Mouse (Mus musculus) gonadal fat pad, adult 2 months (tissue): ENCODE results near the gene 5031439G07Rik. TPM values are rescaled to one million over a fixed set of nuclear protein-coding genes. Genes with fewer than 3 reads are reported as not detected.

Experiments
- DNase-seq: peaks from one replicate; pipeline ENCODE4 v3.0.0-alpha.2; 2012; ENCODE audit warnings: low read depth
- polyA plus RNA-seq: library from polyadenylated mRNA; depleted of rRNA; stranded (reverse); fragments of >200 nt; gene quantifications from 2 replicates; pipeline ENCODE4 v1.2.3, GENCODE M21; 2012

5031439G07Rik gene
- polyA plus RNA-seq, 1 experiment, result 18.6 TPM

DNA sequence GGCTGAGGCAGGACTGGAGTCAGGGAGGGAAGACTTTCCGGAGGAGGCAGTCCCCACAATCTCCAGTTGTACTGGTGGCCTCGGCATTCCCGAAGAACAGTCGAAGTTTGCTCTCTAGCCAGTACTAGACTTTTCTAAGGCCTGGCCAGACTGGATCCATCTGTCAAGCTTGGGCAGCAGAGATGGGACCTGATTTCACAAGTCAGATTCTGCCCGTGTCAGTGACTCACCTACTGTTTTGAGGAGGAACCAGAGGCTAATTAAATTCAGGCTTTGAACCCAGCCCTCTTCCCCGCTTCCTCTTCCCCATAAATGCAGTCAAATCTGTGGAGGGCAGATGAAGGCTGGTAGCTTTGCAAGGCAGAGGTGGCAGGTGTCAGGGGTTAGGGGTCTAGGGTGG, 6.7 kb upstream of the 5031439G07Rik start:
- no peak for DNase-seq

GRCm38 (mm10) chr15:84994498-84994897, 6.1 kb upstream of the 5031439G07Rik start:
- no peak for DNase-seq

DNA sequence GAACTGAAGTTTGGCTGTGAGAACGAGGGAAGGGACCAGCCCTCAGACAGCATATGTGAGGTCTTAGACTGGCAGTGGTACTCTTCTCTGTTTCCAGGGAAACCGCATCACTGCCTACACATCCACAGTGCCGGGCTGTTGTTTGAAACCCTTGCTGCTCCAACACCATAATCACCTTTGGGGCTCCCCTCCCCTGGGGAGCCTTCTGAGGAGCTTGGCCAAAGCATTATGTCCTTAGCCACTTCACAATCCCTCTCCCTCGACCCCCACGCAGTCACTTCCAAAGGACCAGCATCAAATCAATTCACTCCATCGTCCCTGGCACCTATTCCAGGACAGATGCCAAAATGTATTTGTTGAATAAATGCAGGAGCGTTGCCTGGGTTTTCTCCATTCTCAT, 1.4 kb upstream of the 5031439G07Rik start:
- DNase-seq, result no peak

DNA sequence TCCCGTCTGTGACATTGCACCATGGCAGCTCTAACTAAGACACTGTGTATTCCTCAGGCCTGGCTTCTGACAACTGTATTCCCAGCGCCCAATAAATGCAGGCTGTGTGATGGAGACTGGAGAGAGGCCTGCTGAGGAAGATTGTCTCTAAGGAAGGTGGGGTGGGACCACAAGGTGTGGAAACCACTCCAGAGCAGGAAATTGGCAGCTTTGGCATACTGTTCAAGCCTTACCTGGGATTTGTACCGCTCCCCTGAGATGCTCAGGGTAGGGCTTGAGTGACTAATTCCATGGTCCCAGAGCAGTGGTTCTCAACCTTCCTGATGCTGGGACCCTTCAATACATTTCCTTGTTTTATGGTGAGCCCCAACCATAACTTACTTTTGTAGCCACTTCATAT, 747 bp upstream of the 5031439G07Rik start:
- DNase-seq, result no peak

DNA sequence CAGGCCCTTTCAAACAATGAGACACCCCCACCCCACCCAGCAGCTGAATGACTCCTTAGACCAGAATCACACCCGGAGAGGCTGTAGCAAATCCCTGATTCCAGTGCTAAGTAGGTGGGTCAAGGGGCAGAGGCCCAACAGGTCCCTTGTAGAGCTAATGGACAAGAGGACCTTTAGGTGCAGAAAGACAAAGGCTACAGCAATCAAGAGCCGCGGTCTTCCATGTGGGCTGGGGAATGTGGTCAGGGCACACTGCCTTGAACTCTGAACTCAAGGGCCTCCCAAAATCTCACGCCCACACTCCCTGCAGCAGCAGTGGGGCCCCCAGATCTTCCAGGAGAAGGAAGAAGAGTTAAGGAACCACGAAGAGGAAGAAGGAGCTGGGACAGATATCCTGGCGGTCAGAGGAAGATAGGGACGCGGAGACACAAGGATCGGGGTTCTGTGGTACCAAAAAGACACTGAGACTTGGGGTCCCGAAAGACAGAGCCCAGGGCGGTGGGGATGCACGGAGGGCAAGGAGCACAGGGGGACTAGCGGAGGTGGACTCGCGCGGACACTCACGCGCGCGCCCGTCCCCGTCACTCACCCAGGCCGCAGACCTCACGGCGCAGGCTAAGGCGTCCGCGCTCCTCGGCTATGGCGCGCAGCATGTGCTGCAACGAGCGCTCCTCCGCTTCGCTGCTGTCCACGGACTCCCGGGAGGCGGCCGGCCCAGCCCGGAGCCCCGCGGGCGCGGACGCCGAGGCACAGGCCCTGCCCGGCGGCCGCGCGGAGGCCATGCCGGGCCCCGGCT, 1.1 kb downstream of the 5031439G07Rik start:
- DNase-seq, result no peak

DNA sequence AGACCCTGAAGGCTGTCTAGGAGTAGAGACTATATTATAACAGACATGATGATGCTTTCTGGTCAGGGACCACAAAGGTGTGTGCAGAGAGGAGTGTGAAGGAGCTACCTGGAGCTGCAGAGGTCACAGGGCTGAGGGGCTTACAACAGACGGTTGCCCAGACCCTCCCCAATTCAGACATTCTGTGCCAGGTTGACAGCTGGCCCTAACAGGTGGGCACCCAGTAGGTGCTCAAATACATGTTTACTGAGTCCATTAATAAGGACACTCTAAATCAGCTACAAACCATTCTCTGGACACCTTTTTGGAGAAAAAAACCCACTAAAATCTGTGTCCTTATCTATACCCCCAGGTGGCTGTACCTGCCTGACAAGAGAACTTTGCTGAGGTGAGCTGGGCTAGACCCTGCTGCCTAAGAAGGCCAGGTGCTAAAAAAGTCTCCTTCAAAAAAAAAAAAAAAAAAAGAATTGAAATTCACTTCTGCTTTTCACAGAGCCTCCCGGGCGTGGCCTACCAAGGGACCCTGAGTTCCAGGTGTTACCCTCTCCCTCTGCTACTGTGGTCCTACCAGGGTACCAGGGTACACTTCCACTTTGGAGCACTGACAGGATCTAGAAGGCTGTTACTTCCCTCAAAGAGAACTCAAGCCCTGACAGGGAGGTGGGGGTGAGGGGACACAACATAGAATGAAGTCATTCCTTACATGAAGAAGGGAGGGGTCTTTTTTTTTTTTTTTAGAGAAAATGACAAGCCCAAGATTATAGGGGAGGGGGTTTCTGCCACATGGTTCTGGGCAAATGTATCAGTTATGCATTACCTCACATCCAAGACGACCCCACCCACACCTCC, 2.0 kb downstream of the 5031439G07Rik start:
- no peak for DNase-seq

GRCm38 (mm10) chr15:84985516-84986160, 2.7 kb downstream of the 5031439G07Rik start:
- DNase-seq, result no peak

DNA sequence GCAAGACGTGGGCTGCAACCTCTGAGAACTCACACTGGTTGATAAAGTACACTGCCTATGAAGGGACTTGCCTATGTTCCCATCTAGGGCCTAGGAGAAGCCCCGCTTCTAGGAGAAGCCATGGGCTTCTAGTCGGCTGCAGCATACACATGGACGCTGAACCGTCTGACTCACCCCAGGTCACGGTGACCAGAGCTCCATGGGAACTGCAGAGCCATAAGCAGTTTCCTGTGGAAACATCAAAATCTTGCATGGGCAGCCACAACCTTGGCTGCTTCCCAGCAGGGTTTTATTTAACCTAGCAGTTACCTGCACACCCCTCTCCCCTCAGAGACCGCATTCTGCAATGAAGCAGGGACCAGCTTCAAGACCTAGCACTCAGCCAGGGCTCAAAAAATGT, 4.6 kb downstream of the 5031439G07Rik start:
- DNase-seq, result no peak

- peak; percentile 89 for DNase-seq
These were observed 5.5 kb downstream of the 5031439G07Rik start for GRCm38 (mm10) chr15:84982888-84983287.

GRCm38 (mm10) chr15:84981609-84982313, 6.6 kb downstream of the 5031439G07Rik start:
- no peak for DNase-seq

DNA sequence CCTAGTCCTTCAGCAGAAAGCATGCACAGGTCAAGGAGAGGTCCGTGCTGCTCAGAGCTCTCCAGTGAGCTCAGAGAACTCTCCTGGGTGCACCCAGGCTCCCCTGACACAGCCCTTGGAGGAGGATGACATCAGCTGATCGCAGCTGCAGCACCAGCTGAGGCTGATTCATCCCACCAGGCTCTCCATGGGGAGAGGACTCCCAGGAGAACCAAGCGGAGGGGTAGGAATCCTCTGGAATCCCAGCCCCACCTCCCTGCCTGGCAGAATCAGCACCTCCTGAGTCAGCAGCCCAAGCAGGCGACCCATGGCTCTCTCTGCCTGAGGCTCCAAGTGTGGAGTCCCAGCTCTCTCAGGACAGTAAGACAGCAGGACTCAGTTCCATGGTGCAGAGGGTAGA, 12.6 kb downstream of the 5031439G07Rik start:
- no peak for DNase-seq

DNA sequence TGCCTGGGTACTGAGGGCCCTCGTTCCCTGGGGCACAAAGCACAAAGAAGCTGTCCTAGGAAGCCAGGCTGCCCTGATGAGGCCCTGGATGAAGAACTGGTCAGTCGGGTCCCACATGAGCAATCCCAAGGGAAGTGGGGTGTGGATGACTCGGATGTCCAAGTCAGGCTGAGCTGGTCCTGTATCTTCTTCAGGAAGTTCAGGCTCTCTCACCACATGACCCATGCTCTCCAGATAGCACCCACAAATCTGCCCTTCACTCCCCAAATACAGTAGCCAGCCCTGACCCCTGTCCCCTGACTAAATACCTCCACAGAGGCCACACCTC, 14.8 kb downstream of the 5031439G07Rik start:
- DNase-seq, result no peak

GRCm38 (mm10) chr15:84972860-84973543, 15.3 kb downstream of the 5031439G07Rik start:
- DNase-seq, result no peak

DNA sequence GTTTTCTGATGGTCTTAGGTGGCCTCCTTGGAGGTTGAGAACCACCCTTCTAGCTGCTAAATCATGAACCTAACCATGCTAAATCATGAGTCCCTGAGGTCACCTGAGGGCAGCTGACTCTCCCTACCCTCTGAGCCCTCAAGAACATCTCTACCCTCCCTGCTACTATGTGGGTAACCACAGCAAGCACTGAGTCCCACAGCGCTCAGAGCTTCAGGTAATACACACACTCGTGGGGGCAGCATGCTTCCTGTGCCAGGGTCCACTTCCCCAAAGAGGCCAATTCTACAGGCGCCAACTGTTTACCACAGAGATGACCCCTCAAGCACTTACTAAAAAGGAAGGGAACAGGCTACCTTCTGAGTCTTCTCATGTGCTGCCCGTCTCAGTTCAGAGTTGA, 19.8 kb downstream of the 5031439G07Rik start:
- DNase-seq, result no peak

DNA sequence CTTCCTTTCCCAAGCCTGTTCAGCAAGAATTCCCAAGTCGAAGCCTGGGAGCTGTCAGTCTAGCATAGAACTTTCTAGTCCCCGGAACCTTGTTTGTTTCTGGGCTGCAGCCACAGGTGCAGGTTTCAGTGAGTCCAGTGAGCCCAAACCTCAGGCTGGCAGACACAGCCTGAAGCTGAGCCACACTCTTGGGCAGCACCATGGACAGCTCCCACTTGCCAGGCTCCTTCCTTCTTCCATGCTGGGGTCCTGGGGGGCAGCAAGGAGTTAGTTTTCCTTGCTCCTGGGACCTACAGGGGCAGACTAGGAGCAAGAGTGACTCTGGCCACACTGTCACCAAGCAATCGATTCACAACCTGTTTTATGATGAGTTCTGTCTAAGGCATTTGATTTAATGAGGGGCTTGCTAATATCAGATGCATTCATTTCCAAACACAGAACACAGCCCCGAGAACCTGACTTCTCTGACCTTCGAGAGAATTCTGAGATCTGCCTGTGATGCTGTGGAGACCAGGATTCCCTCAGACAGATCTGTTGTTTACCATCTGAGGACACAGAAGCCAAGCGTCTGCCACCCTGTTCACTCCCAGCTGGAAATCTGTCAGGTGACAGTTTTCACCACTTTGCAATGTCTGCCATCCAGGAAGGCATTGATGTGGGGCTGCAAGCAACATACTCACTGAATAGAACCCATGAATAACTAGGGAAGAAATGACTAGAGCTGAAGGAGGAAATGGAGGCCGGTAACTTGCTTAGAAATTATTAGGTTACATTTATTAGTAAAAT, 22.6 kb downstream of the 5031439G07Rik start:
- no peak for DNase-seq

- no peak for DNase-seq
These were observed 23.6 kb downstream of the 5031439G07Rik start for GRCm38 (mm10) chr15:84964771-84965170.

- no peak for DNase-seq
These were observed 25.8 kb downstream of the 5031439G07Rik start for GRCm38 (mm10) chr15:84962518-84962917.

- no peak for DNase-seq
These were observed 27.7 kb downstream of the 5031439G07Rik start for GRCm38 (mm10) chr15:84960692-84961091.

DNA sequence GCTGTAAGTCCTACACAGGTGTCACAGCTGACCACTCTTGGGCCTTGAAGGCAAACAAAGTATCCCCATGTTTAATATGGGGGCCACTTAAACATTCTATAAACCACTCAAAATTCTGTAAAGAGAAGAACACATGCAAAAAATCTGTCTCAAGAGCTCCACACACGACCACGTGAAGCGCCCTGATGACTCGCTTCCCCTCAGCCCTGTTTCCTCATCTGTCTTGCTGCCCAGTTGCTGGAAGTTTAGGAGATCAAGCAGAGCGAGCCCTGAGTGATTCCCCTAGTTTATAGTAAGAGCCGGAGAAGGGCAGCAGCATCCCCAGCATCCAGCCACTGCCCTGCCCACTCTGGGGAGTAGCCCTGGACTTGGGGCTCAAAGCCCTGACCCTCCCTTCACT, 28.5 kb downstream of the 5031439G07Rik start:
- no peak for DNase-seq

DNA sequence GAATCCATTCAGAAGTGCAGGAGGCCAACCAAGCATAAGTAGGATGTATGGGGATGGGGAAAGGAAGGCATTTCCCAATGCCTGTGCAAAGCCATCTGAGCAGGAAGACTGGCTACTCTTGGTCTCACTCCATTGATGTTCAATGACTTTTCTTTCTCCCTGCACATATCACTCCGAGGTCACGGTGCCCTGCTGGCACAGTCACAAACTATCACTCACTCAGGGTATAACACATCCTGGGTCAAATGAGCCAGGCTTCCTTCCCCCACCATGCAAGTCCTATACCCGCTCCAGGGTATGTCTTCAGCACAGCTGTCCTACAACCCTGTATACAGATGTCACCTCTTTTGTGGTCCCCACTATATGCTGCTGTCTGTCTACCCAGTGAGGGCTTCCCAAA, 30.0 kb downstream of the 5031439G07Rik start:
- no peak for DNase-seq

DNA sequence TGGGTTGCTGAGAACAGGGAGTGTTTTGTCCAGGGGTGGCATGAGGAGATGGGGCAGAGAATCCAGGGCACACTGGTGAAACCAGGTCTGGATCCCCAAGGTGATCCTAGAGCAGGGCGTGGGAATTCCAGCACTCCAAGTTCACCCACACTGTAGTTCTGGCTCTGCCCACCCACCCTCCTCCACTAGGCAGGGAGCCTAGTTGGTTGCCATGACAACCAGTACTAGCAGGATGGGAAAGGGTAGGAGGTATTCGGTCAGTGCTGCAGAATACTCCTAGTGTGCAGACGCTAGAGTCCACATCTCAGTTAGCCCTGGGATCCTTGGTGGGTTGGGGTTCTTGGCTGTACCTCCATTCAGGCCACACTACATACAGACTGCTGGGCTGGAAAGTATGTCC, 30.5 kb downstream of the 5031439G07Rik start:
- no peak for DNase-seq
